Mouse (Mus musculus): ENCODE measurements at regions not wholly inside any gene's neighbourhood (a gene's known extent, or its start where the extent isn't known, plus 50 kb on each side); places are given as distances from the start of the nearest gene placed in this dataset.
A peak's percentile ranks its signal among the peaks of the same experiment; 100 is the strongest.
"Not testable (repeated sequence)": the region's sequence is repeated elsewhere in the genome, so short reads cannot be mapped to it uniquely, and the experiment has no call there.

GRCm38 (mm10) chr13:50092537-50092936 is 157.6 kb downstream of the Gm906 start:
- DNase-seq (ENCODE audit: low spot score in 2 of 2), result no peak

- no peak for DNase-seq (ENCODE audit: low spot score in 2 of 2)
Measured at GRCm38 (mm10) chr13:50064841-50065240, 185.3 kb downstream of the Gm906 start.

GRCm38 (mm10) chr13:50064365-50064764 is 185.7 kb downstream of the Gm906 start:
- DNase-seq (ENCODE audit: low spot score in 2 of 2), result not testable (repeated sequence)

- not testable (repeated sequence) for DNase-seq (ENCODE audit: low spot score in 2 of 2)
Measured at GRCm38 (mm10) chr13:50059676-50060075, 190.4 kb downstream of the Gm906 start.

- DNase-seq (ENCODE audit: low spot score in 2 of 2), result not testable (repeated sequence)
Measured at GRCm38 (mm10) chr13:50059054-50059453, 191.1 kb downstream of the Gm906 start.

- not testable (repeated sequence) for DNase-seq (ENCODE audit: low spot score in 2 of 2)
Measured at GRCm38 (mm10) chr13:50051746-50052145, 198.4 kb downstream of the Gm906 start.

- not testable (repeated sequence) for DNase-seq (ENCODE audit: low spot score in 2 of 2)
Measured at GRCm38 (mm10) chr13:50051110-50051509, 199.0 kb downstream of the Gm906 start.

GRCm38 (mm10) chr13:50031757-50032156 is 218.4 kb downstream of the Gm906 start:
- DNase-seq (ENCODE audit: low spot score in 2 of 2), result no peak

- not testable (repeated sequence) for DNase-seq (ENCODE audit: low spot score in 2 of 2)
Measured at GRCm38 (mm10) chr13:50007730-50008129, 208.9 kb upstream of the Gm30302 start.

GRCm38 (mm10) chr13:49966072-49966471 is 167.3 kb upstream of the Gm30302 start:
- not testable (repeated sequence) for DNase-seq (ENCODE audit: low spot score in 2 of 2)

- peak in 1 of 2 experiments; percentile 4 for DNase-seq (ENCODE audit: low spot score in 2 of 2)
Measured at GRCm38 (mm10) chr13:49957993-49958681, 159.3 kb upstream of the Gm30302 start.

GRCm38 (mm10) chr13:49915781-49916180 is 117.0 kb upstream of the Gm30302 start:
- DNase-seq (ENCODE audit: low spot score in 2 of 2), result no peak

All from left cerebral cortex, adult 9 months (tissue).